26 mouse cellular contexts compared by ENCODE assay signal in genomic region chr16:90252521-90252920, GRCm38 (mm10).
"Had no signal": no experiment of that assay in that cellular context is flagged by ENCODE, and none has a peak within 500 bp of the region (broad histone marks: within the 10 kb centered on the region; RNA-seq: fewer than 3 reads in every experiment).

No protein-coding gene starts in this region.

- H3K4me3 ChIP-seq: gastrocnemius, adult 2 months; heart, embryonic 10.5 days; heart, embryonic 12.5 days; hindbrain, embryonic 10.5 days; hindbrain, embryonic 12.5 days; intestine, embryonic 15.5 days; limb, embryonic 10.5 days; limb, embryonic 12.5 days; liver, embryonic 13.5 days; liver, embryonic 15.5 days had no signal

- H3K27ac ChIP-seq: gastrocnemius, adult 2 months; heart, embryonic 10.5 days; hindbrain, embryonic 10.5 days; hindbrain, embryonic 12.5 days; hindbrain, embryonic 14.5 days; intestine, embryonic 15.5 days; limb, embryonic 10.5 days; limb, embryonic 12.5 days; liver, embryonic 13.5 days; liver, embryonic 15.5 days had no signal

- ATAC-seq: hindbrain, embryonic 16.5 days; inflammation-experienced regulatory T-cells, adult 6 months; intestine, embryonic 15.5 days; intestine, postnatal 0 days had no signal

- DNase-seq: gastrocnemius, adult 2 months; gastrocnemius, postnatal 10 days; gastrocnemius, postnatal 25 days; heart, adult 18-20 months; heart, postnatal 10 days; heart, postnatal 4 days; kidney, adult 18-20 months; kidney, adult 8-10 months; kidney, postnatal 10 days; kidney, postnatal 25 days; kidney, postnatal 4 days; layer of hippocampus, adult 9-11 months; liver; liver, embryonic 13.5 days had no signal
